Mouse (Mus musculus): ENCODE measurements around the gene Ppp1ca. TPM values are rescaled to one million over a fixed set of nuclear protein-coding genes. Genes with fewer than 3 reads are reported as not detected.

The Ppp1ca gene
- 609 and 669 TPM in 2 replicates for polyA plus RNA-seq (2012)

- no peak for TF ChIP-seq GATA1 (IDR thresholded peaks at IDR 0.05; ENCODE audit: low read length)
Observed at GRCm38 (mm10) chr19:4191528-4192250, at the start of gene Ppp1ca. Gene Ppp1ca (plus strand): TSS chr19:4192065.

- TF ChIP-seq GATA1 (IDR thresholded peaks at IDR 0.05; ENCODE audit: low read length), result no peak
Observed at GRCm38 (mm10) chr19:4142416-4143173, 49.3 kb upstream of the Ppp1ca start.

- TF ChIP-seq GATA1 (IDR thresholded peaks at IDR 0.05; ENCODE audit: low read length), result no peak
Observed at GRCm38 (mm10) chr19:4143759-4144268, 48.1 kb upstream of the Ppp1ca start, which contains the start of gene Cabp4. Gene Cabp4 (minus strand): TSS chr19:4144033.

GRCm38 (mm10) chr19:4144550-4145498, 47.0 kb upstream of the Ppp1ca start:
- no peak for TF ChIP-seq GATA1 (IDR thresholded peaks at IDR 0.05; ENCODE audit: low read length)

- no peak for TF ChIP-seq GATA1 (IDR thresholded peaks at IDR 0.05; ENCODE audit: low read length)
Observed at GRCm38 (mm10) chr19:4145936-4146335, 45.9 kb upstream of the Ppp1ca start.

- no peak for TF ChIP-seq GATA1 (IDR thresholded peaks at IDR 0.05; ENCODE audit: low read length)
Observed at GRCm38 (mm10) chr19:4146366-4147021, 45.4 kb upstream of the Ppp1ca start.

- TF ChIP-seq GATA1 (IDR thresholded peaks at IDR 0.05; ENCODE audit: low read length), result no peak
Observed at GRCm38 (mm10) chr19:4147022-4147405, 44.9 kb upstream of the Ppp1ca start.

- no peak for TF ChIP-seq GATA1 (IDR thresholded peaks at IDR 0.05; ENCODE audit: low read length)
Observed at GRCm38 (mm10) chr19:4147782-4148490, 43.9 kb upstream of the Ppp1ca start.

- no peak for TF ChIP-seq GATA1 (IDR thresholded peaks at IDR 0.05; ENCODE audit: low read length)
Observed at GRCm38 (mm10) chr19:4148491-4148806, 43.4 kb upstream of the Ppp1ca start, which contains the start of gene Coro1b. Gene Coro1b (plus strand): TSS chr19:4148619.

GRCm38 (mm10) chr19:4148819-4149218, 43.0 kb upstream of the Ppp1ca start:
- TF ChIP-seq GATA1 (IDR thresholded peaks at IDR 0.05; ENCODE audit: low read length), result no peak

GRCm38 (mm10) chr19:4149283-4149682, 42.6 kb upstream of the Ppp1ca start:
- no peak for TF ChIP-seq GATA1 (IDR thresholded peaks at IDR 0.05; ENCODE audit: low read length)

GRCm38 (mm10) chr19:4149764-4150461, 42.0 kb upstream of the Ppp1ca start:
- TF ChIP-seq GATA1 (IDR thresholded peaks at IDR 0.05; ENCODE audit: low read length), result no peak

GRCm38 (mm10) chr19:4150567-4151487, 41.0 kb upstream of the Ppp1ca start:
- TF ChIP-seq GATA1 (IDR thresholded peaks at IDR 0.05; ENCODE audit: low read length), result no peak

All from G1E-ER4 (cell line).